Comparison of ENCODE assay signal across 9 mouse cellular contexts in genomic region chr1:74237671-74238070, GRCm38 (mm10). TPM values are rescaled to one million over a fixed set of nuclear protein-coding genes. Genes with fewer than 3 reads are reported as not detected.
A peak's percentile ranks its signal among the peaks of the same experiment; 100 is the strongest.
DNase-seq lines count a peak whose midpoint lies in the region; ATAC-seq and TF ChIP-seq lines count a peak whose summit lies in the region.
"Had no signal": no experiment of that assay in that cellular context is flagged by ENCODE, and none has a peak within 500 bp of the region (broad histone marks: within the 10 kb centered on the region; RNA-seq: fewer than 3 reads in every experiment).

No protein-coding gene starts in this region.

- peak overlapping the region; percentile 85 for H3K4me3 ChIP-seq in layer of hippocampus, adult 2 months
- H3K4me3 ChIP-seq in embryonic facial prominence, embryonic 11.5 days (ENCODE audit: low read depth, low read length), result peak overlapping the region; percentile 91
- peak overlapping the region; percentile 98 for H3K4me3 ChIP-seq in intestine, embryonic 16.5 days (ENCODE audit: low read length)

- H3K4me1 ChIP-seq in embryonic facial prominence, embryonic 11.5 days (ENCODE audit: control insufficient read depth, insufficient read depth, low read length), result 0 out of 2 replicates have a peak, but pooled peaks cover 3% of the 10 kb centered on the region
- H3K4me1 ChIP-seq in intestine, embryonic 16.5 days (ENCODE audit: control insufficient read depth, insufficient read depth, low read length), result peaks cover 34% of the 10 kb centered on the region

- H3K4me2 ChIP-seq in embryonic facial prominence, embryonic 11.5 days (ENCODE audit: low read depth, low read length), result peak overlapping the region; percentile 65
- H3K4me2 ChIP-seq in intestine, embryonic 16.5 days (ENCODE audit: low read depth, low read length), result peak overlapping the region; percentile 64

- WGBS in embryonic facial prominence, embryonic 11.5 days, result 49% methylated on average over 5 of the region's 5 CpGs
- WGBS in intestine, embryonic 16.5 days, result 18% methylated on average over 5 of the region's 5 CpGs

- no peak for ATAC-seq in embryonic facial prominence, embryonic 11.5 days (replicated peaks; ENCODE audit: insufficient number of reproducible peaks, low FRiP score, low TSS enrichment, low read depth)
- no peak for ATAC-seq in intestine, embryonic 16.5 days
- ATAC-seq in monocyte, adult 5-6 weeks (replicated peaks; ENCODE audit: insufficient number of reproducible peaks, low FRiP score, low TSS enrichment, poor library complexity, severe bottlenecking), result peak; percentile 45

- no peaks in the 10 kb centered on the region for H3K27me3 ChIP-seq in embryonic facial prominence, embryonic 11.5 days (ENCODE audit: control insufficient read depth, insufficient read depth, low read length)
- H3K27me3 ChIP-seq in intestine, embryonic 16.5 days (replicated peaks; ENCODE audit: control insufficient read depth, insufficient read depth, low read length), result no peaks in the 10 kb centered on the region

- no peaks in the 10 kb centered on the region for H3K9me3 ChIP-seq in embryonic facial prominence, embryonic 11.5 days (replicated peaks; ENCODE audit: control insufficient read depth, low read length)
- no peaks in the 10 kb centered on the region for H3K9me3 ChIP-seq in intestine, embryonic 16.5 days (ENCODE audit: control insufficient read depth, low read length)

- 0 out of 2 replicates have a peak overlapping the region, but pooled peaks have one; percentile 1 for H3K9ac ChIP-seq in embryonic facial prominence, embryonic 11.5 days (replicated peaks; ENCODE audit: low read length)
- H3K9ac ChIP-seq in intestine, embryonic 16.5 days (ENCODE audit: low read depth, low read length), result peak overlapping the region; percentile 99

- TF ChIP-seq CTCF in layer of hippocampus, adult 2 months (conservative IDR thresholded peaks at IDR 0.05), result no peak

- intact Hi-C loops in left cerebral cortex, postnatal 10 days (cut with DNase I), result no loop called here
- intact Hi-C loops in left cerebral cortex, postnatal 25 days (cut with DNase I), result loop anchor here (2.0 to 5.0 kb wide), 4 partner anchors 31 to 1365 kb away; partner anchors contain the start of genes Aamp, Ctdsp1, Igfbp5 and Pnkd

- H3K27ac ChIP-seq in layer of hippocampus, adult 2 months, result peak overlapping the region; percentile 98
- no peak overlapping the region for H3K27ac ChIP-seq in embryonic facial prominence, embryonic 11.5 days (replicated peaks; ENCODE audit: low read depth, low read length)
- peak overlapping the region; percentile 93 for H3K27ac ChIP-seq in intestine, embryonic 16.5 days (ENCODE audit: low read length)

- no peaks in the 10 kb centered on the region for H3K36me3 ChIP-seq in embryonic facial prominence, embryonic 11.5 days (replicated peaks; ENCODE audit: control insufficient read depth, insufficient read depth, low read depth, low read length)
- no peaks in the 10 kb centered on the region for H3K36me3 ChIP-seq in intestine, embryonic 16.5 days (ENCODE audit: control insufficient read depth, insufficient read depth, low read length)

- DNase-seq in layer of hippocampus, adult 2 months (ENCODE audit: low spot score in 2 of 2), result no peak
- DNase-seq in layer of hippocampus, adult 8-10 months (ENCODE audit: low spot score in 2 of 2), result no peak
- no peak for DNase-seq in embryonic facial prominence, embryonic 11.5 days (ENCODE audit: low spot score)
- DNase-seq in left cerebral cortex, postnatal 10 days (ENCODE audit: extremely low spot score in 1 of 2, low spot score in 2 of 2), result no peak
- DNase-seq in left cerebral cortex, postnatal 25 days (ENCODE audit: low spot score in 2 of 2), result no peak
- no peak for DNase-seq in thymus, postnatal 10 days (ENCODE audit: low spot score in 2 of 2)

RNA-seq across cellular contexts. Expression of gene Arpc2, which starts 1.8 kb away (rescaled TPM):
- total RNA-seq in layer of hippocampus, adult 2 months (2021), result 100 to 1,000 TPM; 393 to 396 TPM
- 100 to 1,000 TPM; 324 to 350 (median 341) TPM for total RNA-seq in layer of hippocampus, adult 8-10 months (2022)
- polyA plus RNA-seq in embryonic facial prominence, embryonic 11.5 days (2014; fragmentation: Nextera tagmentation; extraction: Ambion mirVana), result 344 and 380 TPM in 2 replicates
- polyA plus RNA-seq in intestine, embryonic 16.5 days (2015; fragmentation: Nextera tagmentation; extraction: Ambion mirVana), result 556 and 575 TPM in 2 replicates
- 755 to 1,060 TPM (median 1,019 TPM) in 3 replicates for total RNA-seq in monocyte, adult 5-6 weeks (2017)
- 100 to 1,000 TPM; 316 to 324 TPM for total RNA-seq in left cerebral cortex, postnatal 10 days (2021)
- total RNA-seq in left cerebral cortex, postnatal 25 days (2021), result 100 to 1,000 TPM; 266 to 287 TPM

RNA-seq across cellular contexts. Expression of gene Gpbar1, which starts 40.7 kb away (rescaled TPM):
- not detected for total RNA-seq in layer of hippocampus, adult 2 months (2021)
- total RNA-seq in layer of hippocampus, adult 8-10 months (2022), result not detected
- polyA plus RNA-seq in embryonic facial prominence, embryonic 11.5 days (2014; fragmentation: Nextera tagmentation; extraction: Ambion mirVana), result 0.20 and 0.91 TPM in 2 replicates
- polyA plus RNA-seq in intestine, embryonic 16.5 days (2015; fragmentation: Nextera tagmentation; extraction: Ambion mirVana), result 2.6 and 2.7 TPM in 2 replicates
- not detected in 3 replicates for total RNA-seq in monocyte, adult 5-6 weeks (2017)
- not detected for total RNA-seq in left cerebral cortex, postnatal 10 days (2021)
- total RNA-seq in left cerebral cortex, postnatal 25 days (2021), result not detected

RNA-seq across cellular contexts. Expression of gene Cxcr1, which starts 43.2 kb away (rescaled TPM):
- total RNA-seq in layer of hippocampus, adult 2 months (2021), result not detected
- total RNA-seq in layer of hippocampus, adult 8-10 months (2022), result under 1 TPM in 1 of 4 experiments, not detected in 3; 0.34 TPM
- polyA plus RNA-seq in embryonic facial prominence, embryonic 11.5 days (2014; fragmentation: Nextera tagmentation; extraction: Ambion mirVana), result not detected in 2 replicates
- not detected in 2 replicates for polyA plus RNA-seq in intestine, embryonic 16.5 days (2015; fragmentation: Nextera tagmentation; extraction: Ambion mirVana)
- not detected in 3 replicates for total RNA-seq in monocyte, adult 5-6 weeks (2017)
- not detected for total RNA-seq in left cerebral cortex, postnatal 10 days (2021)
- total RNA-seq in left cerebral cortex, postnatal 25 days (2021), result not detected
- polyA plus RNA-seq: kidney, adult 2 months had no signal

RNA-seq across cellular contexts. Expression of gene Aamp, which starts 46.9 kb away (rescaled TPM):
- total RNA-seq in layer of hippocampus, adult 2 months (2021), result 100 to 1,000 TPM; 153 to 155 TPM
- 100 to 1,000 TPM; 150 to 159 (median 154) TPM for total RNA-seq in layer of hippocampus, adult 8-10 months (2022)
- polyA plus RNA-seq in embryonic facial prominence, embryonic 11.5 days (2014; fragmentation: Nextera tagmentation; extraction: Ambion mirVana), result 179 and 206 TPM in 2 replicates
- 246 and 256 TPM in 2 replicates for polyA plus RNA-seq in intestine, embryonic 16.5 days (2015; fragmentation: Nextera tagmentation; extraction: Ambion mirVana)
- total RNA-seq in monocyte, adult 5-6 weeks (2017), result 105 to 159 TPM (median 131 TPM) in 3 replicates
- 100 to 1,000 TPM; 131 to 139 TPM for total RNA-seq in left cerebral cortex, postnatal 10 days (2021)
- 100 to 1,000 TPM; 137 to 139 TPM for total RNA-seq in left cerebral cortex, postnatal 25 days (2021)

RNA-seq across cellular contexts. Expression of gene Pnkd, which starts 47.1 kb away (rescaled TPM):
- 100 to 1,000 TPM; 171 to 185 TPM for total RNA-seq in layer of hippocampus, adult 2 months (2021)
- 100 to 1,000 TPM; 170 to 190 (median 177) TPM for total RNA-seq in layer of hippocampus, adult 8-10 months (2022)
- polyA plus RNA-seq in embryonic facial prominence, embryonic 11.5 days (2014; fragmentation: Nextera tagmentation; extraction: Ambion mirVana), result 95.1 and 98.6 TPM in 2 replicates
- polyA plus RNA-seq in intestine, embryonic 16.5 days (2015; fragmentation: Nextera tagmentation; extraction: Ambion mirVana), result 139 and 148 TPM in 2 replicates
- 14.7 to 18.6 TPM (median 17.1 TPM) in 3 replicates for total RNA-seq in monocyte, adult 5-6 weeks (2017)
- 100 to 1,000 TPM; 109 to 124 TPM for total RNA-seq in left cerebral cortex, postnatal 10 days (2021)
- 100 to 1,000 TPM; 151 to 152 TPM for total RNA-seq in left cerebral cortex, postnatal 25 days (2021)
